Mouse (Mus musculus) liver, embryonic 14.5 days (tissue): ENCODE measurements around the gene Fam19a2.

Source experiments
- CTCF ChIP-seq: IDR thresholded peaks from 2 replicates; pipeline ENCODE4 v1.5.1; 2016; ENCODE audit warnings: antibody characterized with exemption, low read depth, control low read depth
- EP300 ChIP-seq: IDR thresholded peaks from 2 replicates; pipeline ENCODE4 v1.6.1; 2016; ENCODE audit warnings: antibody characterized with exemption, low read depth

DNA sequence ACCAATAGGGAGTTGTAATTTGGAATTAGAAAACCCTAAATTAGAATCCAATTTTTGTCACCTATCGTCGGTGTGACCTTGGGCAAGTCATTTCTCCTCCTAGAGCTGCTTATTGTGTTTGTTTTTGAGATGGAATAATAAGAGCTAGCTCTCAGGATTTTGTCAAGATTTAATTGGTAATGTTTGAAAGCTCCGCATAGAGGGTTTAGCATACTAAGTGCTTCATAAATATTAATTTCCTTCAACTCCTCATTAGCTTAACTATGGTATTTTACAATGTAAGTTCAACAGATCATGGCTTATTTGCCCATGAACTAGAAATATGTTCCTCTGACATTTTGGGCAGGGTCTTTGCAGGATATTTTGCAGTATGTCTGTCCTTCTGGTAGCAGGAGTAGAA, 62.5 kb downstream of the Fam19a2 start:
- TF ChIP-seq CTCF = no peak
- TF ChIP-seq EP300 = no peak
